Mouse (Mus musculus) right cerebral cortex, adult 18-20 months (tissue): ENCODE results near the gene Ppil4.
A peak's percentile ranks its signal among the peaks of the same experiment; 100 is the strongest.

Experiments
- DNase-seq: peaks from one replicate; pipeline ENCODE4 v3.0.0; 2022; ENCODE audit warnings: mixed read lengths

Gene Ppil4

GRCm38 (mm10) chr10:7825281-7825665, 32.6 kb downstream of the Ppil4 start:
- DNase-seq = no peak

GRCm38 (mm10) chr10:7826106-7826505, 33.4 kb downstream of the Ppil4 start:
- DNase-seq = no peak

GRCm38 (mm10) chr10:7832171-7832676, 39.5 kb downstream of the Ppil4 start, which contains the start of gene Zc3h12d:
Zc3h12d (plus strand) TSS chr10:7832470.
- no peak for DNase-seq

GRCm38 (mm10) chr10:7833377-7834165, 40.9 kb downstream of the Ppil4 start:
- DNase-seq = no peak

- DNase-seq = no peak
Observed at GRCm38 (mm10) chr10:7834671-7835225, 42.1 kb downstream of the Ppil4 start.

- DNase-seq = no peak
Observed at GRCm38 (mm10) chr10:7836902-7837301, 44.2 kb downstream of the Ppil4 start.

- no peak for DNase-seq
Observed at GRCm38 (mm10) chr10:7837446-7837845, 44.8 kb downstream of the Ppil4 start.

- DNase-seq = no peak
Observed at GRCm38 (mm10) chr10:7838036-7838435, 45.3 kb downstream of the Ppil4 start.

GRCm38 (mm10) chr10:7838874-7839421, 46.3 kb downstream of the Ppil4 start:
- DNase-seq = no peak

- DNase-seq = no peak
Observed at GRCm38 (mm10) chr10:7839551-7840352, 47.1 kb downstream of the Ppil4 start.

GRCm38 (mm10) chr10:7840353-7840733, 47.7 kb downstream of the Ppil4 start:
- no peak for DNase-seq

- DNase-seq = no peak
Observed at GRCm38 (mm10) chr10:7840785-7841184, 48.1 kb downstream of the Ppil4 start.

GRCm38 (mm10) chr10:7841571-7842080, 48.9 kb downstream of the Ppil4 start:
- peak; percentile 20 for DNase-seq

- DNase-seq = no peak
Observed at GRCm38 (mm10) chr10:7843181-7843580, 50.5 kb downstream of the Ppil4 start.

GRCm38 (mm10) chr10:7844161-7844560, 51.5 kb downstream of the Ppil4 start:
- DNase-seq = no peak

- DNase-seq = no peak
Observed at GRCm38 (mm10) chr10:7845136-7845535, 52.4 kb downstream of the Ppil4 start.

- no peak for DNase-seq
Observed at GRCm38 (mm10) chr10:7845991-7846390, 53.3 kb downstream of the Ppil4 start.

- no peak for DNase-seq
Observed at GRCm38 (mm10) chr10:7847166-7847605, 54.5 kb downstream of the Ppil4 start.

GRCm38 (mm10) chr10:7851891-7852290, 59.2 kb downstream of the Ppil4 start:
- DNase-seq = no peak

GRCm38 (mm10) chr10:7860494-7860893, 67.8 kb downstream of the Ppil4 start:
- DNase-seq = no peak

GRCm38 (mm10) chr10:7861259-7861936, 68.7 kb downstream of the Ppil4 start:
- no peak for DNase-seq

- DNase-seq = no peak
Observed at GRCm38 (mm10) chr10:7861937-7862657, 69.4 kb downstream of the Ppil4 start.
